Mouse (Mus musculus) frontal cortex, postnatal 14 days (tissue): ENCODE data around the gene Mef2a.

Experiments used
- DNase-seq, 2 experiments: peaks; one replicate each; pipeline ENCODE4 v3.0.0; 2022; ENCODE audit warnings: low spot score in 2 of 2

Gene Mef2a

GRCm38 (mm10) chr7:67245255-67245654 is 127.4 kb downstream of the Mef2a start:
- DNase-seq = no peak

GRCm38 (mm10) chr7:67243894-67244282 is 128.8 kb downstream of the Mef2a start:
- DNase-seq = no peak

DNA sequence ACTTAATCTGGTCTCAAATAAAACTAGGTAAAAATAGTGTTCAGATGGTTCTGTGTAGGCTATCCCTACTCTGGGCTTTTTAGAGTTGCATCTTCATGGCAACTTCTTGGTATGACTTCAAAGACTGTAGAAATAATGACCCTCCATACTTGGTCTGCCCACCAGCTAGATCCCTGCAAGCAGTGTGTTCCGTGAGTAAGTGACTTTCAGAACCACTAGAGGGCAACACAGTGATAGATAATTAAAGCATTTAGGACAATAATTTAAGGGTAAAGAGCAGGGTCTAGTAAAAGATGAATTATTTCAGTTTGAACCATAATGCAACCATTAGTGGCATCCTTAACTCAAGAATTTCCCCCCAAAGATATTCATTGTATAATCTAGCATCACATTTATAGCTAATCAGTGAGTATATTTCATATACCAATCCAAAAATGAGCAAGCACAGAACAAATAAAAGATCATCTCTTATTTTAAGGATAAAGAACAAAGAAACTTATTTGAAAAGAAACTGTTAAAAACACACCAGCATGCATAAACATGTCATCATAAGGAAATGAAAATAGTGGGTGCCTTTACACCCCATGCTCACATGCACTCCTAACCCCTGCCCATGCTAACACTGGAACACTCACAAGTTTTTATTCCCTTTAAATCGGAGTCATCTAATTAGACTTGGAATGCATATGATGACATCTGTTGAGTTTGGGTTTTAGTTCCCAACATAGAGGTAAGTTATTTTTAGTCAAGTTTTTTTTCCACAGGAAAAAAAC is 129.4 kb downstream of the Mef2a start:
- no peak for DNase-seq

- DNase-seq = no peak
Measured at GRCm38 (mm10) chr7:67241969-67242368, 130.7 kb downstream of the Mef2a start.

DNA sequence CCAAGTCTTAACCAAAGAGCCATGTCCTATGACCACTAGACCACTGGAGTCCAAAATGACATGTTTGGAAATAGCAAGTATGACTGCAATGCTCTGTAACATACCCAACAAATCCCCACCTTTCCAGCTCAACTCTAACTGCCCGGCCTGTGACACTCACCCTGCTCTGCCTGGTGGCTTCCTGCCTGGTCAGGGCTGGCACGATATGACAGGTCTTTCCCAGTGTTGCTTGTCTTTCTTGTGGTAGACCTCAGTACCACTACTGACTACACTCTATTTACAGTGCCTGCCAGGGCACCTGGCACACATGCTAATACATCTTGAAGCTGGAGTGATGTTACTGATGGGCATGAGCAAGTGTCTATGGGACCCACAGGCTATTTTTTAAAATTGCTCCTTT is 134.9 kb downstream of the Mef2a start:
- DNase-seq = no peak

DNA sequence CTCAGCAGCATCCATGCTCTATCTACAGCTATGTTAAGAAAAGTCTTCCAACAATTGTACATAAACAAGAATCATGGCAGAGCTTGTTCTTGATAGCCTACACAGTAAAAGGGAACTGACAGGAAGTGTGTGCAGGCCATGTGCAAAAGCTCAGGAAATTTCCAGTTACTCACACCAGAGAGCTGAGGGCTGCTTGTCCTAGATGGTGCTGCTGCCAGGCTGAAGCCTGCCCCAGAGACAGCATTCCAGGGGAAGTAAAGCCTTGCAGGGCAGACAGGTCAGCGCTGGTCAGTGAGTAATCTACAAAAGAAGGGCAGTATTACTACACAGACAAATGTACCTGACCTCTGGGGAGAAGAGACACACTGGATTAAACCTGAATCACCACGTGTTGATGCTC is 136.3 kb downstream of the Mef2a start:
- no peak for DNase-seq

DNA sequence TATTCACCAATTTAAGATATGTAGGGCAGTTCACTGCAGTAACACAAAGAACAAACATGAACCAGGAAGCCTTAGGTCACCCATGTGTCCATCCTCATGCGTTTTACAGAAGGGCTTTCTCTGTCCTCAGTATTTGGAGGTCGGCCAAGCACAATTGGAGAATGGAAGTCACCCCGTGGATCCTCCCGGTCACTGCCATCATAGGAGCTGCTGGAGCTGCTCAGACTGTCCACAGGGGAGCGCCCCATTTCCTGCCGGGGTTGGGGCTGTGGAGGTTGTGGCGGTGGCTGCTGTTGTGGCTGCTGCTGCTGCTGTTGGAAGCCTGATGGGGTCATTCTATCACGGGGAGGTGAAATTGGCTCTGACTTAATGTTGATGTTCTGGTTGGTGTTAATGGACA is 137.9 kb downstream of the Mef2a start:
- peak in 1 of 2 experiments; percentile 4 for DNase-seq

DNA sequence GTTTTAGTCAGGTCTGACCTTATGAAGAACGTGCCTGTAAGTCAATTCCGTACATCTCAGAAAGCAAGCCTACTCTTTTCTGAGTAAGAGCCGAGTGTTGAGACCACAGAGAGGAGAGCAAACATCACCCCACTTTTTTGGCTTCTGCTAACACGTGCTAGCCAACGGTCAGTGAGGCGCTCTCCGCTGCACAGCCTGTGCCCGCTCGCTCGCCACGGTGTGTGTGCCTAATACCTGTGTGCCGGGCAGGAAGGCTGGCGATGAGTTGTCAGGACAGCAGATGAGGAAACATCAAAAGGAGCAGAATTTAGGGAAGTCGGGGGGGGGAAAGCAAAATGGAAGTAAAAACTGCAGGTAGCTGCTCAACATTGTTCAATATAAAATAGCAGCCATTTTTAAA is 140.2 kb downstream of the Mef2a start:
- peak in 1 of 2 experiments; percentile 3 for DNase-seq

DNA sequence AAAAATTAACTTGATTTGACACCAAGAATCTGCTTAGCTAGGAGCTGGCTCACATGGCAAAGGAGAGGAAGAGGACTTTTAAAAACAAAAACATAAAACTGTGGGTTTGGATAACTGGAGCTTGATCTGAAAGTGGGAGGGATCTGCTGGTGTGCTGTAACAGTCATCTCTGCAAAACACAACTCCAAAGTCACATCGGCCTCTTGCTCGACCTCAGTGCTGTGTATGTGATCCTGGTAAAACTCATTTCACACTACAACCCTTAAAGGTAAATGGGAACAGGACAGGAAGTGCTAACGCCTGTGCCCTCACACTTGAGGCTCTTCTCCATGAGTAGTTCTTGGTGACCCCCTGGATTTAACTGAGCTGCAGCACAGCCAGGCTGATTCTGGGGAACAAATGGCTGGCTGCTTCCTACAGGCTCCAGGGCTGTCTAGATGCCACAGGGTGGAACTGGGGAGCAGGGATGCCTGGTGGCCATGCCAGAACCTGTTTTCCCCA is 142.0 kb downstream of the Mef2a start:
- peak in 1 of 2 experiments; percentile 4 for DNase-seq

DNA sequence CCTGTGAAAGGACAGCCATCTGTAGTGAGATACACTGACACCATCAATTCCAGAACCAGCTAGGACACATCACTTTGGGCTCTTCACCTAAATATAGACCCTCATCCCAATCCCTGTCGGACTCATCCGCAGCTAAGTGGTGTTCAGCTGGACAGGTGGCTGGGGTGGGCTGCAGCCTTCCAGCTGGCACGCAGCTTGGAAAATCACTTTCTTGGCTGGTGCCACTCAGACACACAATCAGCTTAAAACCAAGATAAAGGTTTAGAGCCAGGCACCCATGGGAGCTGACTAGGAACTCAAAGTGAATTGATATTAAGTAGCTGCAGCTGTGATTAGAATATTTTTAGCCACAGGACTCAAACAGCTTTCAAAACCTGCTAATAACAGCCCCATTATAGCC is 142.4 kb downstream of the Mef2a start:
- peak in 1 of 2 experiments; percentile 6 for DNase-seq

DNA sequence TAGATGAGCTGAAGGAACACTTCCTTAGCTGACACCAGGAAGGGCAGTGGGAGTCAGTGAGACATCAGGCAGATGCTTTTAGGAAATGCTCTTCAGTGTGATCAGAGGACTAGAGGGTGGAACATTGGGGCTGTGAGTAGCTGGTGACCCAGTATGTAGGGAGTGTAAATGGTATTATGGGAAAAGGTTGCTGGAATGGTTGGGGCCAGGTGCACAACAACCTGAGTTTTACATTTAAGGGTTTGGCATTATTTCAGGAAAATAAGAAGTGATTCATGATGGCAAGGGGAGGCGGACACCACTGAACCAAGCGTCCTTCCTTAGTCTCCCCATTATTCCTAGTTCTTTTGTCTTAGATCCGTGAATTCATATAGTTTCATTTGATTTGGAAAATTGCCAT is 143.0 kb downstream of the Mef2a start:
- no peak for DNase-seq

DNA sequence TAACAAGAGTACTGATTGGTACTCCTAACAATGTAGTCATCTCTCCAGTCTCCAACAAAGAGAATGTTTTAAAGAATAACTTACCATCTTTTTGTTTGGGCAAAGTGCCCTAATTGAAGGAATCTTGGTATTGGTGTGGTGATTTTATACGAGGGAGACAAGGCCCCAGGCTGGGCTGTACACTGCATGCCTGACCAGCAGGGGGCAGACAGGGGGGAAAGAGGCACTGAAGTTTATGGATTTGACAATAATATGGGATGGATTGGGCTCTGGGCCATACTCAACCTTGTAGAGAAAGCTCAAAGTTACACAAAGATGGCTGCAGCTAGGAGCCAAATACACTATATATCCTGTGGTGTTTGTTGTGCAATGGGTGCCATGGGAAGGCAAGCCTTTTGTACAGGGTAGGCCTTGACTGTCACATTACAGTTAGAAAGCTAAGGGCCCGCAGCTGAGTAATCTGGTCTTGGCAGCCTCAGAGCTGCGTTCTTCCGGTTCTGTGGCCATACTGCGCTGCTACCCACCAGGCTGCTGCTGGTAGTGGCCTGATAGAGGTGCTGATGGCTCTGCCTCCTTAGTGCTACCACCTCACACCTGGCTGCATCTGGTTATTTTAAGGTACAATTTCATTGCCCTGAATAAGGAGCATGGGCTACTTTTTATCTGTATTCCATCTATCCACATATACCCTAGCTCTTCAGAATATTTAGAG is 143.6 kb downstream of the Mef2a start:
- DNase-seq = no peak

DNA sequence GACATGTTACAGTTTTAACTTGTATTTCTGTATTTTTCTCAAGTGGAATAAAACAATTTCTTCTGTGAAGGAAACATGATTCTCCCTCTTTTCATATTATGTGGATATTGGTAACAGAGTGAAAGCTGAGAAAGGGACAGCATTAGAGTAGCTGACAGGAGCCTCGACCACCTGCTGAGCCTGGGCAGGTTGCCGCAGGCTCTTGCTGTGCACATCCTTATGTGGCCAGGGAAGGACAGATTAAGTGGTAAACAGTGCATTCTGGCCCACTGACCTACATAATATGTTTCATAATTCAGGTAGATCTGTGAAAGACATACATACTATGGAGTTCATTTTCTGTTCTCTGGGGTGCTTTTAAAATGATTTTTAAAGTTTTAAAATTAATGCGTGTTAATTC is 144.3 kb downstream of the Mef2a start:
- DNase-seq = no peak

DNA sequence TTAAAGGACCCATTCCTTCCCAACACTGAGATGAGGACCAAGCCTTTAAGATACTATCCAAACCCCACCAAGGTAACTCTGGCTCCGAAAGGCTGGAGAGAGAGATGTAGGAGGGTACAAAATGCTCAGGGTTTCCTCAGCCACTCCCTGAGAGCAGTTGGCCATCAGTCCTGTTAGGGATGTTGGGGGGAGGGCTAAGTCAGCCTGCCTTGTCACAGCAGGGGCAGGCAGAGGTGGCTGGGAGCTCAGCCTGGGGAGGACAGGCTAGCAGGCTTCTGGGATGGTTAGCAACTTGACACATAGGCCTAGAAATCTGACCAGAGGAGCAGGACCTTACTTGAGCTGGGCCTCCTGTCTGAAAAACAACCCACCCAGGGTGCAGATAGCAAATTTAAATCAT is 145.1 kb downstream of the Mef2a start:
- DNase-seq = no peak

DNA sequence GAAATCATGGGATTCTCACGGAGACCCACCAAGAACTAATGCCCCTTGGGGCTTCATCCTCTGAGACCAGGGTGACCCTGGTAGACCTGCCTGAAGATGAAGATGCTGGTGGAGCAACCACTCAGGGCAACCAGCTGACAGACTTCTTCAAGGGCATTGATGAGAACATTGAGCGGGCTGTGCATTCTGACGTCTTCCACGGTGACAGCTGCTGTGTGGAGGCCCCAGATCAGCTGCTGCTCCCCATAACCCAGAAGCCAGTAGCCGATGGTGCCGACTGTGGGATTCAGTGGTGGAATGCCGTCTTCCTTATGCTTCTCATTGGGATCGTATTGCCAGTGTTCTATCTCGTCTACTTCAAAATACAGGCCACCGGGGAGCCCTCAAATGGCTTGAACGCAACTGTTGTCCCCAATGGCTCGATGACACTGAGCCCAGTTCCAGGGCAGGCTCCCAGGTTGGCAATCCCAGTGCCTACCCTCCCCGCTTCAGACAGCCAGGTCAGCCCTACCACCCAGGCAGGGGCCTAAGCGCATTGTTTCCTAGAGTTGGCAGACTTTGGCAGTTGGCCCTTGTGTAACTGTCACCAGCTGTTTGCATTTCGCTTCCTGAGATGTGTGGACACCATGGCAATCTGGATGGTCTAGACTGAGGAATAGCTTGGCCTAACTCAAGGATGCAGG is 146.6 kb downstream of the Mef2a start:
- DNase-seq = no peak

DNA sequence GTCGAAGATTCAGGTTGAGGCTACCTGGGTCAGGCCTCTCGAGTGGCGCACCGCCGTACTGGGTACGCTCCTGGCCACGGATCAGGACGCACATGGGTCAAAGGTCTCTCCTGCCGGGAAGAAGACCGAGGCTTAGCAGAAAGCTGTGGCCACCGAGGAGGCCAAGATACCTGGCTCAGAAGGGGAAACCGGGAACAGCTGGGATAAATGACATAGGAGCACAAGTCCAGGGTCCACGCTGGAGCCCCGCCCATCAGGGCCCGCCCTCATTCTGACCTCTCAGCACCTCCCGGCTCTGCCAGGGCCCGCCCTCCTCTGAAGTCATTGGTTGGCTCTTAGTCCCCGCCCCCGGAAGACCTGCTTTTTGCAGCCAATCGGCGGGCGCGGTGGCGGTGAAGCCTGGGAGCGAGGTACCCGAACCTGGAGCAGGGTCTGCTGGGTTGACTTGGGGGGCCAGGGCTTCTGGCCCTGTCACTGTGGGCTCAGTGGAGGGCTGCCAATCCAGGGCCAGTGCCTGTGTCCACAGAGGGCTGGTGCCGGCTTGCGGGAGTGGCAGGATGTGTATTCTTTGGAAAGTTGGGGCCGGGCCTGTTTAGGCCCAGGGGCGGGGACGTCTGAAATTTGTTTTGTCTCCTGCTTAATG is 150.3 kb downstream of the Mef2a start, which contains the start of gene Lysmd4:
Gene Lysmd4, plus strand, starts transcription at position 325 of the 643 bp plus-strand sequence.
- peak; percentile 92 to 94 for DNase-seq

DNA sequence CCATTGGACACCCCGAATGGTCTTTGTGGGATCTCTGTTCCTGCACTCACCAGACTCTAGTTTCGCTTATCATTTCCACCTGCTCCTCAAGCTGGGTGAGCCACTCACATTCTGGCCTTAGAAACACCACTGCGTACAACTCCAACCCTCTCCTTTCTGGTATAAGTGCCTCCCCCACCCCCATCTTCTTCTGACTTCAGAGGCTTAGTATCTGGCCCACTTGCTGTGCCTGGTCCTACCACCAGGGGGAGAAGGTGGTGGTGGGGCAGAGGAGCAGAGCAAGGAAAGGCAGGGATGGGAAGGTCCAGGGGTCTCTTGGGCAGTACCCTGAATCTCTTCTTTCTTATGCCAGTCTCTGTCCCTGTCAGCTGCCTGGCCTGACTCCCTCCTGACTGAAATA is 155.6 kb downstream of the Mef2a start:
- DNase-seq = no peak

DNA sequence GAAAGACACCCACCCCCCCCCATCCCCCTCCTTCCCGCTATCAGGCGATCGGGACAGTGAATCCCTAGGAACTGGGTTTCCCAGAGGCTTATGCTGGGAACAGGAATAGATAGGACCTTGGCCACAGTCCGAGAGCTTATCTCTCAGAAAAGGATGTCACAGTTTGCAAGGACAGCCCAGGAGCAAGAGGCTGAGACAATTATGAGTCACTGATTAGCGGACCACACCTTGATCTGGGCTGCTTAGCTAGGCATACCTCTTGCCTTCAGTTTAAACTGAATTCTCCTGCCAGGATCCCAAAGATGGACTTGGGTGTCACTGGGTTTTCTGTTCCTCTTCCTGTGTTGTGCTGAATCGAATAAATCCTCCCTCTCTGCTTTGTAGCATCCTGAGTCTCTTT is 156.3 kb downstream of the Mef2a start:
- no peak for DNase-seq

DNA sequence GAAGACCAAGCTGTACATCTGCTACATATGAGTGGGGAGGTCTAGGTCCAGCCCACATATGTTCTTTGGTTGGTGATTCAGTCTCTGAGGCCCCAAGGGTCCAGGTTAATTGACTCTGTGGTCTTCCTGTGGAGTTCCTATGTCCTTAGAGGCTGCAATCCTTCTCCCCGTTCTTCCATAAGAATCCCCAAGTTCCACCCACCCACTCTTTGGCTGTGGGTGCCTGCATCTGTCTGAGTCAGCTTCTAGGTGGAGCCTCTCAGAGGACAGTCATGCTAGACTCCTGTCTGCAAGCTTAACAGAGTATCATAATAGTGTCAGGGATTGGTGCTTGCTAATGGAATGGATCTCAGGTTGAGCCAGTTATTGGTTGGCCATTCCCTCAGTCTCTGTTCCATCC is 159.1 kb downstream of the Mef2a start:
- DNase-seq = no peak

DNA sequence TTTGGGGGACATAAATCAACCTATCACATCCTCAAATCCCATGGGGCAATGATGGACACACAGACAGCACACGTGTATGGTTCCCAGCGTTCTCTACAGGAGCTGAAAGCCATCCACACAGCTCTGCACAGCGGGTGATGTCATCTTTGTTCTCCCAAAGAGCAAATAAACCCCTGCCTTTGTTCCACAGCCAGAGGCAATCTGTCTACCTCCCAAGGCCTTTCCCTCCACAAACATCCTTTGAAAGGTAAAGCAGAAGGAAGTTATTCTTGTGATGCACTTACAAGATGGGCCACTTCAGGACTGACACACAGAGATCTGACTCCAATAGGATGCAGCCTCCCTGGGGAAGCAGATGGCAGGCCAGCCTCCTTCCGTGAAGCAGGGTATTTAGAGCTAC is 160.7 kb downstream of the Mef2a start:
- DNase-seq = no peak

DNA sequence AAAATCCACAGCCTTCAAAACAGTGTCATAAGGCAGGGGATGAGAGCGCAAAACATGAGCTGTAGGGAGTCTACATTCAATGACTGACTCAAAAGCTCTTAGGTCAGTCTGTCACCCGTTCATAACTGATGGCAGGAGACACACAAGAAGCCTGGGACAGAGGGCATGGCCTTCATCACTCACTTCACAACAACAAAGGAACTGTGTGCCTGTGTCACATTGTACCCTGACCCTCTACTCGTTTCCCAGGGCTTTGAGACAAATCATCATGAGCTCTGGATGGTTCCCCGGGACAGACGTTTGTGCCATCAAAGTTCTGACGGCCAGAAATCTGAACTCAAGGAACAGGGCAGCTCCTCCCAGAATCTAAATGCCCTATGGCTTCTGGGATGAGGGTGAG is 161.3 kb downstream of the Mef2a start:
- DNase-seq = no peak
